Mouse (Mus musculus): ENCODE measurements around the gene F2r. TPM values are rescaled to one million over a fixed set of nuclear protein-coding genes. Genes with fewer than 3 reads are reported as not detected.
A peak's percentile ranks its signal among the peaks of the same experiment; 100 is the strongest.

The F2r gene
- polyA plus RNA-seq, 2 experiments, result 38.5 to 77.2 TPM

- Histone ChIP-seq H3K9ac (ENCODE audit: low read depth, low read length, severe bottlenecking) (no peak overlapping the region), H3K27me3 (ENCODE audit: control insufficient read depth, insufficient read depth, low read length) (no peaks in the 10 kb centered on the region), H3K4me2 (replicated peaks; ENCODE audit: low read depth, low read length, severe bottlenecking) (no peak overlapping the region), H3K4me3 (replicated peaks; ENCODE audit: low read length) (no peak overlapping the region), H3K9me3 (ENCODE audit: control insufficient read depth, low read length) (no peaks in the 10 kb centered on the region), H3K27ac (replicated peaks; ENCODE audit: low read depth, low read length) (no peak overlapping the region), H3K36me3 (ENCODE audit: control insufficient read depth, insufficient read depth, low read length) (no peaks in the 10 kb centered on the region), H3K4me1 (ENCODE audit: control insufficient read depth, insufficient read depth, low read length) (peaks cover 9% of the 10 kb centered on the region)
- 78% methylated on average over 3 of the region's 3 CpGs for WGBS
- DNase-seq (ENCODE audit: low spot score) (no peak), ATAC-seq (ENCODE audit: low FRiP score, low read depth) (no peak)
- TF ChIP-seq POLR2A (IDR thresholded peaks at IDR 0.05; ENCODE audit: borderline replicate concordance, extremely low read depth, insufficient read depth, insufficient read length), result no peak
Measured at GRCm38 (mm10) chr13:95621563-95621962, 3.3 kb upstream of the F2r start.

GRCm38 (mm10) chr13:95618859-95619258 lies 572 bp upstream of the F2r start:
- peaks cover 21% of the 10 kb centered on the region for H3K4me1 ChIP-seq (ENCODE audit: control insufficient read depth, insufficient read depth, low read length)
- peak overlapping the region; percentile 82 for H3K4me3 ChIP-seq (replicated peaks; ENCODE audit: low read length)
- H3K27ac ChIP-seq (replicated peaks; ENCODE audit: low read depth, low read length), result peak overlapping the region; percentile 71
- no peaks in the 10 kb centered on the region for H3K27me3 ChIP-seq (ENCODE audit: control insufficient read depth, insufficient read depth, low read length)
- ATAC-seq (ENCODE audit: low FRiP score, low read depth) (no peak), DNase-seq (ENCODE audit: low spot score) (no peak)
- peak overlapping the region; percentile 74 for H3K4me2 ChIP-seq (replicated peaks; ENCODE audit: low read depth, low read length, severe bottlenecking)
- TF ChIP-seq POLR2A (IDR thresholded peaks at IDR 0.05; ENCODE audit: borderline replicate concordance, extremely low read depth, insufficient read depth, insufficient read length), result no peak
- no peaks in the 10 kb centered on the region for H3K36me3 ChIP-seq (ENCODE audit: control insufficient read depth, insufficient read depth, low read length)
- WGBS, result 8% methylated on average over 10 of the region's 13 CpGs
- H3K9ac ChIP-seq (ENCODE audit: low read depth, low read length, severe bottlenecking), result peak overlapping the region; percentile 87
- no peaks in the 10 kb centered on the region for H3K9me3 ChIP-seq (ENCODE audit: control insufficient read depth, low read length)

- under 1% methylated on average over 21 of the region's 21 CpGs for WGBS
- peak overlapping the region; percentile 71 for H3K27ac ChIP-seq (replicated peaks; ENCODE audit: low read depth, low read length)
- peak overlapping the region; percentile 87 for H3K9ac ChIP-seq (ENCODE audit: low read depth, low read length, severe bottlenecking)
- H3K4me2 ChIP-seq (replicated peaks; ENCODE audit: low read depth, low read length, severe bottlenecking), result peak overlapping the region; percentile 74
- no peak for TF ChIP-seq POLR2A (IDR thresholded peaks at IDR 0.05; ENCODE audit: borderline replicate concordance, extremely low read depth, insufficient read depth, insufficient read length)
- no peaks in the 10 kb centered on the region for H3K9me3 ChIP-seq (ENCODE audit: control insufficient read depth, low read length)
- ATAC-seq (ENCODE audit: low FRiP score, low read depth) (peak; percentile 36), DNase-seq (ENCODE audit: low spot score) (no peak)
- H3K4me3 ChIP-seq (replicated peaks; ENCODE audit: low read length), result peak overlapping the region; percentile 82
- peaks cover 21% of the 10 kb centered on the region for H3K4me1 ChIP-seq (ENCODE audit: control insufficient read depth, insufficient read depth, low read length)
- no peaks in the 10 kb centered on the region for H3K27me3 ChIP-seq (ENCODE audit: control insufficient read depth, insufficient read depth, low read length)
- no peaks in the 10 kb centered on the region for H3K36me3 ChIP-seq (ENCODE audit: control insufficient read depth, insufficient read depth, low read length)
Measured at GRCm38 (mm10) chr13:95617671-95618171, 566 bp downstream of the F2r start.

GRCm38 (mm10) chr13:95617082-95617670 lies 1.1 kb downstream of the F2r start:
- DNase-seq (ENCODE audit: low spot score), result no peak
- ATAC-seq (ENCODE audit: low FRiP score, low read depth), result no peak
- Histone ChIP-seq H3K27me3 (ENCODE audit: control insufficient read depth, insufficient read depth, low read length) (no peaks in the 10 kb centered on the region), H3K4me3 (replicated peaks; ENCODE audit: low read length) (peak overlapping the region; percentile 82), H3K36me3 (ENCODE audit: control insufficient read depth, insufficient read depth, low read length) (peaks cover 1% of the 10 kb centered on the region; the same call in 1 of the 2 replicates), H3K9me3 (ENCODE audit: control insufficient read depth, low read length) (no peaks in the 10 kb centered on the region), H3K27ac (replicated peaks; ENCODE audit: low read depth, low read length) (0 out of 2 replicates have a peak overlapping the region, but pooled peaks have one; percentile 33), H3K4me1 (ENCODE audit: control insufficient read depth, insufficient read depth, low read length) (peaks cover 21% of the 10 kb centered on the region), H3K9ac (ENCODE audit: low read depth, low read length, severe bottlenecking) (peak overlapping the region; percentile 87), H3K4me2 (replicated peaks; ENCODE audit: low read depth, low read length, severe bottlenecking) (peak overlapping the region; percentile 74)
- 5% methylated on average over 17 of the region's 17 CpGs for WGBS
- TF ChIP-seq POLR2A (IDR thresholded peaks at IDR 0.05; ENCODE audit: borderline replicate concordance, extremely low read depth, insufficient read depth, insufficient read length), result no peak

GRCm38 (mm10) chr13:95616512-95616911 lies 1.8 kb downstream of the F2r start:
- Histone ChIP-seq H3K27ac (replicated peaks; ENCODE audit: low read depth, low read length) (no peak overlapping the region), H3K9ac (ENCODE audit: low read depth, low read length, severe bottlenecking) (peak overlapping the region; percentile 87), H3K27me3 (ENCODE audit: control insufficient read depth, insufficient read depth, low read length) (no peaks in the 10 kb centered on the region), H3K4me3 (replicated peaks; ENCODE audit: low read length) (peak overlapping the region; percentile 82), H3K4me1 (ENCODE audit: control insufficient read depth, insufficient read depth, low read length) (peaks cover 21% of the 10 kb centered on the region), H3K9me3 (ENCODE audit: control insufficient read depth, low read length) (no peaks in the 10 kb centered on the region), H3K4me2 (replicated peaks; ENCODE audit: low read depth, low read length, severe bottlenecking) (peak overlapping the region; percentile 74), H3K36me3 (ENCODE audit: control insufficient read depth, insufficient read depth, low read length) (peaks cover 7% of the 10 kb centered on the region; the same call in 1 of the 2 replicates)
- WGBS, result 38% methylated on average over 11 of the region's 11 CpGs
- no peak for ATAC-seq (ENCODE audit: low FRiP score, low read depth)
- no peak for TF ChIP-seq POLR2A (IDR thresholded peaks at IDR 0.05; ENCODE audit: borderline replicate concordance, extremely low read depth, insufficient read depth, insufficient read length)
- no peak for DNase-seq (ENCODE audit: low spot score)
